Mouse (Mus musculus) midbrain, embryonic 10.5 days (tissue): ENCODE results near the gene Trub2. TPM values are rescaled to one million over a fixed set of nuclear protein-coding genes. Genes with fewer than 3 reads are reported as not detected.
"Not testable (repeated sequence)": the region's sequence is repeated elsewhere in the genome, so short reads cannot be mapped to it uniquely, and the experiment has no call there.

Experiments
- DNase-seq: peaks from one replicate; pipeline ENCODE4 v3.0.0-alpha.2; 2017; ENCODE audit warnings: low spot score
- H3K27ac ChIP-seq: fragments of 300-500 bp; sonication (generic); replicated peaks from 2 replicates; pipeline ENCODE4 v1.5.1; 2016; ENCODE audit warnings: mild to moderate bottlenecking
- H3K27me3 ChIP-seq: fragments of 300-500 bp; sonication (generic); 2 replicates; pipeline ENCODE4 v1.6.1; 2016; ENCODE audit warnings: low read depth, mild to moderate bottlenecking; ENCODE audit not compliant: poor library complexity, severe bottlenecking
- H3K36me3 ChIP-seq: fragments of 300-500 bp; sonication (generic); 2 replicates; pipeline ENCODE4 v1.6.1; 2016; ENCODE audit warnings: mild to moderate bottlenecking, moderate library complexity
- H3K4me1 ChIP-seq: fragments of 300-500 bp; sonication (generic); 2 replicates; pipeline ENCODE4 v1.6.1; 2016
- H3K4me3 ChIP-seq: fragments of 300-500 bp; sonication (generic); 2 replicates; pipeline ENCODE4 v1.5.1; 2016; ENCODE audit warnings: mild to moderate bottlenecking, moderate library complexity
- H3K9me3 ChIP-seq: fragments of 300-500 bp; sonication (generic); replicated peaks from 2 replicates; pipeline ENCODE4 v1.6.1; 2016; ENCODE audit warnings: mild to moderate bottlenecking
- WGBS: fragments of 180-500 bp; shearing (Covaris S2); methylation state at CpG from one replicate; pipeline ENCODE4 v1.1.7; 2016; 5-methylcytosine and 5-hydroxymethylcytosine counted together
- polyA plus RNA-seq: library from polyadenylated mRNA; unstranded; fragments of >200 nt; fragmentation: Nextera tagmentation; extraction: Ambion mirVana; gene quantifications from 2 replicates; pipeline ENCODE4 v1.2.1, GENCODE M21; 2016

Trub2 gene
- polyA plus RNA-seq, 1 experiment from 2014 or later, result 54.2 TPM

DNA sequence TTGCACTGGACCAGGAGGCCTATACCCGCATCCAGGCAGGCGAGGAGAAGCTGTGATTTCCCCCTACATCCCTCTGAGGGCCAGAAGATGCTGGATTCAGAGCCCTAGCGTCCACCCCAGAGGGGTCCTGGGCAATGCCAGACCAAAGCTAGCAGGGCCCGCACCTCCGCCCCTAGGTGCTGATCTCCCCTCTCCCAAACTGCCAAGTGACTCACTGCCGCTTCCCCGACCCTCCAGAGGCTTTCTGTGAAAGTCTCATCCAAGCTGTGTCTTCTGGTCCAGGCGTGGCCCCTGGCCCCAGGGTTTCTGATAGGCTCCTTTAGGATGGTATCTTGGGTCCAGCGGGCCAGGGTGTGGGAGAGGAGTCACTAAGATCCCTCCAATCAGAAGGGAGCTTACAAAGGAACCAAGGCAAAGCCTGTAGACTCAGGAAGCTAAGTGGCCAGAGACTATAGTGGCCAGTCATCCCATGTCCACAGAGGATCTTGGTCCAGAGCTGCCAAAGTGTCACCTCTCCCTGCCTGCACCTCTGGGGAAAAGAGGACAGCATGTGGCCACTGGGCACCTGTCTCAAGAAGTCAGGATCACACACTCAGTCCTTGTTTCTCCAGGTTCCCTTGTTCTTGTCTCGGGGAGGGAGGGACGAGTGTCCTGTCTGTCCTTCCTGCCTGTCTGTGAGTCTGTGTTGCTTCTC is 27.5 kb upstream of the Trub2 start:
- DNase-seq, result no peak
- WGBS, result 84% methylated on average over 11 of the region's 11 CpGs
- Histone ChIP-seq H3K27me3 (peaks cover 16% of the 10 kb centered on the region; the same call in 1 of the 2 replicates), H3K4me1 (peaks cover 37% of the 10 kb centered on the region), H3K27ac (peak overlapping the region; percentile 13; the same call in 1 of the 2 replicates), H3K36me3 (peaks cover 62% of the 10 kb centered on the region), H3K4me3 (no peak overlapping the region), H3K9me3 (no peaks in the 10 kb centered on the region)

- Histone ChIP-seq H3K4me3 (peak overlapping the region; percentile 98), H3K9me3 (no peaks in the 10 kb centered on the region), H3K27ac (peak overlapping the region; percentile 89), H3K4me1 (peaks cover 20% of the 10 kb centered on the region), H3K27me3 (no peaks in the 10 kb centered on the region), H3K36me3 (peaks cover 45% of the 10 kb centered on the region)
- peak; percentile 40 for DNase-seq
- WGBS, result 25% methylated on average over 6 of the region's 6 CpGs
These were observed 15.1 kb upstream of the Trub2 start for GRCm38 (mm10) chr2:29803400-29803831.

- Histone ChIP-seq H3K9me3 (no peaks in the 10 kb centered on the region), H3K4me1 (peaks cover 20% of the 10 kb centered on the region), H3K27me3 (no peaks in the 10 kb centered on the region), H3K4me3 (peak overlapping the region; percentile 98), H3K27ac (peak overlapping the region; percentile 89), H3K36me3 (peaks cover 39% of the 10 kb centered on the region)
- no peak for DNase-seq
- under 1% methylated on average over 39 of the region's 39 CpGs for WGBS
These were observed 14.5 kb upstream of the Trub2 start for GRCm38 (mm10) chr2:29802827-29803201.

DNA sequence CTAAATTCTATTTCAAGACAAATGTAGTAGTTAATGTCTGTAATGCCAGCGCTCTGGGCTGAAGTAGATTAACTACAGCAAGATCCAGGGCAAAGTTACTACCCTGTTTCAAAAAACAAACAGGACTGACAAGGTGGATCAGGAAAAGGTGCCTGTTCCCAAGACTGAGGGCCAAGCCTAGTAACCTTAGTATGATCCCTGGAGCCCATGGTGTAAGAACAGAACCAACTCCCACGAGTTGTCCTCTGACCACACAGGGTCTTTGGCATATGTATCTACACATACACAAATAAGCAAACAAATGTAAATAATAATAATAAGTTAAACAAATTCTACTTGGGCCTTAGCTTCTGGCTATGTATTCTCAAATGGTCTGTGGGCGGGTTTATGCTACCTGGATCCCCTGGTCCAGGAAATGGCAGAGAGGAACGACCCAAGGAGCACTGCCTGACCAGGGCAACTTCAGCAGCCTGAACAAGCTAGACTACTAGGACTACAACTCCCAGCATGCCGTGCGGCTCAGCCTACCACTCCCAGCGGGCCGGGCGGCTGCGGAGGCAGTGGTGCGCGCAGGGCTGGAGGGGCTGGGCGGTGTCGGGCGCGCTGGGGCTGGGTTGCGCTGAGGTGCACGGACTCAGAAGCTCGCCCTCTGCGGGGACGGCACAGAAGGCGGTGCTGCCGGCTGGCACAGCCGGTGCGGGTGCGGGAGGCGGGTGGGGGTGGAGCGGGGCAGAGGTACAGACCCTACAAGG is 13.9 kb upstream of the Trub2 start, which contains the start of gene Slc27a4:
Gene Slc27a4 (plus strand): TSS at position 560 of the 752 bp plus-strand sequence.
- H3K27me3 ChIP-seq, result no peaks in the 10 kb centered on the region
- H3K4me1 ChIP-seq, result peaks cover 20% of the 10 kb centered on the region
- H3K4me3 ChIP-seq, result peak within 1 kb of the TSS; percentile 98
- H3K27ac ChIP-seq, result peak within 1 kb of the TSS; percentile 89
- peaks cover 35% of the 10 kb centered on the region for H3K36me3 ChIP-seq
- 5% methylated on average over 28 of the region's 28 CpGs for WGBS
- no peaks in the 10 kb centered on the region for H3K9me3 ChIP-seq
- peak; percentile 94 for DNase-seq

DNA sequence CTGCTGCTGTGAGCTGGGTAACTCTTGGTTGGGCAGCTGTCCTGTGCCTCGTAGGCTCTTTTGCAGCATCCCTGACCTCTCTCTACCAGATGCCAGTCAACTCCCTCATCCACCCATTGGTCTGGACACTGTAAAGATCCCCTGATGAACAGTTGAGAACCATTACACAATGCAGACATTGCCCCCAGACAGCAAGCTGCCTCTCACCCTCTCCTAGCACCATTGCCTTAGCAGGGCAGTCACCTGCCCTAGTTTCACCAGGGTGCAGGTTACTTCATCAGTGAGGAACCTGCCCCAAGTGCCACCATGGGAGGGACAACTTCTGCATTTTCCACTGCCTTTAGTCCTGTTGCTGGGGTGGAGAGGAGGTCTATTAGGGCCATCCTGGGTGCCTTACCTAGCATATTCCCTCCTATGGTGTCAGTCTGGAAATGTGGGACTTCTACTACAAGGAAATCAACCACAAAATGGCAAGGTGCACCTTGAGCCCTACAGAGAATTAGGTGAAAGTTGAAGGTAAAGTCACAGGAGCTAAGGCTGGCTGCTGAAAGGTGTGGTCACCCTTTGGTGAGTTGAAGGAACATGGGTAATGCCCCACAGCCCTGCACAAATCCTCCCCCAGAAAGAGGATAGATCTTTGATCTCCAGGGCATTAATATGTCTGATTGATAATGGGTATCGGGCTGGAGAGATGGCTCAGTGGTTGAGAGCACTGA is 4.6 kb upstream of the Trub2 start:
- Histone ChIP-seq H3K4me1 (peaks cover 22% of the 10 kb centered on the region), H3K4me3 (no peak overlapping the region), H3K9me3 (no peaks in the 10 kb centered on the region), H3K36me3 (peaks cover 74% of the 10 kb centered on the region), H3K27me3 (no peaks in the 10 kb centered on the region), H3K27ac (no peak overlapping the region)
- DNase-seq, result no peak
- 98% methylated on average over 2 of the region's 2 CpGs for WGBS

GRCm38 (mm10) chr2:29787104-29787917 is 991 bp downstream of the Trub2 start, which contains the start of gene Coq4:
Coq4 (plus strand) TSS chr2:29787493.
- H3K27me3 ChIP-seq, result no peaks in the 10 kb centered on the region
- peaks cover 69% of the 10 kb centered on the region for H3K36me3 ChIP-seq
- peaks cover under 1% of the 10 kb centered on the region for H3K9me3 ChIP-seq
- DNase-seq, result peak; percentile 89
- H3K4me3 ChIP-seq, result peak within 1 kb of the TSS; percentile 91
- peaks cover 24% of the 10 kb centered on the region for H3K4me1 ChIP-seq
- WGBS, result 1% methylated on average over 31 of the region's 31 CpGs
- H3K27ac ChIP-seq, result peak within 1 kb of the TSS; percentile 89

- H3K9me3 ChIP-seq, result peaks cover 11% of the 10 kb centered on the region
- H3K36me3 ChIP-seq, result peaks cover 72% of the 10 kb centered on the region
- no peak for DNase-seq
- WGBS, result 83% methylated on average over 4 of the region's 4 CpGs
- H3K27me3 ChIP-seq, result no peaks in the 10 kb centered on the region
- no peak overlapping the region for H3K27ac ChIP-seq
- H3K4me1 ChIP-seq, result peaks cover 21% of the 10 kb centered on the region
- no peak overlapping the region for H3K4me3 ChIP-seq
These were observed 4.0 kb downstream of the Trub2 start for GRCm38 (mm10) chr2:29784290-29784689.

DNA sequence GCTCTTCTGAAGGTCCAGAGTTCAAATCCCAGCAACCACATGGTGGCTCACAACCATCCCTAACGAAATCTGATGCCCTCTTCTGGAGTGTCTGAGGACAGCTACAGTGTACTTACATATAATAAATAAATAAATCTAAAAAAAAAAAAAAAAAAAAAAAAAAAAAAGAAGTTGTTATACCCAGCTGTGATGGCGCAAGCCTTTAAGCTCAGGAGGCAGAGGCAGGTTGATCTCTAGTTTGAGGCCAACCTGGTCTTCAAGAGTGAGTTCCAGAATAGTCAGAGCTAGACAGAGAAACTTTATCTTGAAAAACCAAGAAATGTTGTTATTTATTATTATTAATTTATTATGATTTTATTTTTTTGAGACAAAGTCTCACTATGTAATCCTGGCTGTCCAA is 7.0 kb downstream of the Trub2 start:
- Histone ChIP-seq H3K36me3 (peaks cover 99% of the 10 kb centered on the region), H3K9me3 (peaks cover 11% of the 10 kb centered on the region)
- not testable (repeated sequence) for H3K4me3 ChIP-seq, H3K27ac ChIP-seq, H3K27me3 ChIP-seq, DNase-seq, H3K4me1 ChIP-seq
- 90% methylated on average over 2 of the region's 2 CpGs for WGBS

GRCm38 (mm10) chr2:29773323-29773722 is 15.0 kb downstream of the Trub2 start:
- Histone ChIP-seq H3K27ac (no peak overlapping the region), H3K4me1 (no peaks in the 10 kb centered on the region), H3K4me3 (no peak overlapping the region), H3K27me3 (no peaks in the 10 kb centered on the region), H3K9me3 (no peaks in the 10 kb centered on the region), H3K36me3 (peaks cover 54% of the 10 kb centered on the region)
- DNase-seq, result no peak
- 97% methylated on average over 4 of the region's 4 CpGs for WGBS

DNA sequence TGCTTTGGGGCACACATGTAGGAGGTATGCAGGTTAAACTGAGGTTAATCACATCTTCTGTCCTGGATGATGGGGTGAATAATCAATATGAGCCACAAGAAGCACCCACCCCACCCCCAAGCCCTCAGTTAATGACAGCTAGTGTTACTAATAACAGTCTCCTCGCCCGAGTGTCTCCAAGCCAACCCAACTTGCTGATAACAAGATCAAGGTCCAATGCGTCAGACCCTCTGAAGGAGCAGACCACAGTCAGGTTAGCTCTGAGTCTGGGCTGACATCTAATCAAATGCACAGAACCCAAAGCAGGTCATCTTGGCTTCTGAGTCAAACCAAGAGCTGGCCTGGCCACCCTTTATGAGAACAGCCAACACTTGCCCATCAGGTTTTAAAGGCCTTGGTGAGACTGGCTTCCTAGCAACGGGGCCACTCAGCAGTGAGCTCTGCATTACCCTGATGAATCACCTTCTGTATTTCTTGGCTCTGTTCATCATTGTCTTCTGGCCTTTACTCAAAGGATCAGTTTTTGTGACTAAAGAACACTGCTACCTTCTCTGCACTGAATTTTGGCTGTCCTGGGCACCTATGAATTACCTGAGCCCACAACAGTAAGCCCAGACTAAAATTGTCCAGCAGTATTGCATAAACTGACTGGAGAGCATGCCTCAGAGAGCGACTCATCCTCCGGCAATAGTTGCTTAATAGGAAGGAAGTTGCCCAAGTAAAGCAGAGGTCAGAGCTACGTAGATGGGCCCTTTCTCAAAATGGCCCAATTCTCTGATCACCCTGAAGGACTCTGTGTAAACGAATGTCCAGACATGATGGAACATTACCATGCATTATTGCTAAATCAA is 16.5 kb downstream of the Trub2 start:
- Histone ChIP-seq H3K4me1 (no peaks in the 10 kb centered on the region), H3K9me3 (no peaks in the 10 kb centered on the region)
- 90% methylated on average over 8 of the region's 8 CpGs for WGBS

GRCm38 (mm10) chr2:29770162-29770561 is 18.1 kb downstream of the Trub2 start:
- H3K9me3 ChIP-seq, result no peaks in the 10 kb centered on the region
- no peak for DNase-seq
- peaks cover 24% of the 10 kb centered on the region for H3K36me3 ChIP-seq
- H3K27me3 ChIP-seq, result no peaks in the 10 kb centered on the region
- no peak overlapping the region for H3K27ac ChIP-seq
- H3K4me1 ChIP-seq, result no peaks in the 10 kb centered on the region
- no peak overlapping the region for H3K4me3 ChIP-seq

More for the DNA sequence above, 16.5 kb downstream of the Trub2 start:
- DNase-seq, result no peak
- Histone ChIP-seq H3K27ac (no peak overlapping the region), H3K27me3 (no peaks in the 10 kb centered on the region), H3K36me3 (peaks cover 39% of the 10 kb centered on the region), H3K4me3 (no peak overlapping the region)
